20 mouse cellular contexts compared by ENCODE assay signal in genomic region chr3:105569310-105569752, GRCm38 (mm10).
DNase-seq lines count a peak whose midpoint lies in the region; ATAC-seq and TF ChIP-seq lines count a peak whose summit lies in the region.
"Had no signal": no experiment of that assay in that cellular context is flagged by ENCODE, and none has a peak within 500 bp of the region (broad histone marks: within the 10 kb centered on the region; RNA-seq: fewer than 3 reads in every experiment).

No protein-coding gene starts in this region.

- WGBS in forebrain, embryonic 16.5 days: 6% methylated on average over 6 of the region's 6 CpGs
- 19% methylated on average over 6 of the region's 6 CpGs for WGBS in hindbrain, postnatal 0 days
- 26% methylated on average over 6 of the region's 6 CpGs for WGBS in neural tube, embryonic 15.5 days
- WGBS in lung, adult 2 months: 57% methylated on average over 6 of the region's 6 CpGs

- peak; percentile 56 for DNase-seq in left cerebral cortex, postnatal 4 days
- DNase-seq in left cerebral cortex, postnatal 10 days (ENCODE audit: extremely low spot score in 1 of 2, low spot score in 2 of 2): no peak
- DNase-seq in hindbrain, postnatal 0 days (ENCODE audit: low spot score): no peak
- no peak for DNase-seq in yolk sac, embryonic 10.5 days (ENCODE audit: low spot score)
- DNase-seq in lung, adult 2 months: no peak
- DNase-seq: cerebellum, adult 11-12 months; gastrocnemius, postnatal 10 days; heart, postnatal 36 days; kidney, adult 18-20 months; kidney, postnatal 4 days; layer of hippocampus, postnatal 36 days; liver, embryonic 13.5 days; spleen, adult 18-20 months; thymus, postnatal 14 days had no signal

- peaks cover 52% of the 10 kb centered on the region for H3K4me1 ChIP-seq in forebrain, embryonic 16.5 days (replicated peaks; ENCODE audit: control insufficient read depth, insufficient read depth, low read length)
- peaks cover 34% of the 10 kb centered on the region for H3K4me1 ChIP-seq in hindbrain, postnatal 0 days (ENCODE audit: insufficient read depth, low read length)
- H3K4me1 ChIP-seq in neural tube, embryonic 15.5 days: peaks cover 52% of the 10 kb centered on the region
- H3K4me1 ChIP-seq in lung, adult 2 months (ENCODE audit: control insufficient read depth, insufficient read depth, low read length): no peaks in the 10 kb centered on the region
- H3K4me1 ChIP-seq: embryonic facial prominence, embryonic 13.5 days; limb, embryonic 10.5 days; liver, embryonic 13.5 days; stomach, embryonic 15.5 days had no signal

- no peaks in the 10 kb centered on the region for H3K27me3 ChIP-seq in forebrain, embryonic 16.5 days (replicated peaks; ENCODE audit: control insufficient read depth, insufficient read depth, low read length)
- no peaks in the 10 kb centered on the region for H3K27me3 ChIP-seq in hindbrain, postnatal 0 days (ENCODE audit: insufficient read depth, low read length)
- H3K27me3 ChIP-seq in neural tube, embryonic 15.5 days (replicated peaks): no peaks in the 10 kb centered on the region
- H3K27me3 ChIP-seq: embryonic facial prominence, embryonic 13.5 days; liver, embryonic 13.5 days; stomach, embryonic 15.5 days had no signal

- no peaks in the 10 kb centered on the region for H3K36me3 ChIP-seq in forebrain, embryonic 16.5 days (ENCODE audit: control insufficient read depth, insufficient read depth)
- H3K36me3 ChIP-seq in hindbrain, postnatal 0 days (ENCODE audit: insufficient read depth, low read length): no peaks in the 10 kb centered on the region
- H3K36me3 ChIP-seq in neural tube, embryonic 15.5 days: no peaks in the 10 kb centered on the region
- H3K36me3 ChIP-seq: embryonic facial prominence, embryonic 13.5 days; limb, embryonic 10.5 days; liver, embryonic 13.5 days; stomach, embryonic 15.5 days had no signal

- no peak overlapping the region; the same call in 1 of the 2 replicates for H3K4me2 ChIP-seq in forebrain, embryonic 16.5 days (ENCODE audit: low read length)
- no peak overlapping the region for H3K4me2 ChIP-seq in hindbrain, postnatal 0 days (ENCODE audit: low read depth, low read length)
- no peak overlapping the region for H3K4me2 ChIP-seq in neural tube, embryonic 15.5 days
- H3K4me2 ChIP-seq: embryonic facial prominence, embryonic 13.5 days; liver, embryonic 13.5 days; stomach, embryonic 15.5 days had no signal

- no peak for TF ChIP-seq CTCF in hindbrain, postnatal 0 days (IDR thresholded peaks at IDR 0.05; ENCODE audit: low read depth)
- TF ChIP-seq CTCF in lung, adult 2 months (IDR thresholded peaks at IDR 0.05; ENCODE audit: insufficient read depth, low read length): no peak

- no peak for TF ChIP-seq POLR2A in lung, adult 2 months (IDR thresholded peaks at IDR 0.05; ENCODE audit: borderline replicate concordance, extremely low read depth, low read depth, low read length)

- H3K9ac ChIP-seq in forebrain, embryonic 16.5 days (replicated peaks; ENCODE audit: low read depth, low read length): no peak overlapping the region
- H3K9ac ChIP-seq in hindbrain, postnatal 0 days (replicated peaks; ENCODE audit: low read length): no peak overlapping the region
- H3K9ac ChIP-seq in neural tube, embryonic 15.5 days (replicated peaks): no peak overlapping the region
- H3K9ac ChIP-seq: embryonic facial prominence, embryonic 13.5 days; liver, embryonic 13.5 days; stomach, embryonic 15.5 days had no signal

- peak overlapping the region; percentile 61 for H3K27ac ChIP-seq in forebrain, embryonic 16.5 days (ENCODE audit: low read length)
- H3K27ac ChIP-seq in hindbrain, postnatal 0 days: 0 out of 2 replicates have a peak overlapping the region, but pooled peaks have one; percentile 3
- H3K27ac ChIP-seq in neural tube, embryonic 15.5 days (replicated peaks): peak overlapping the region; percentile 34
- H3K27ac ChIP-seq: embryonic facial prominence, embryonic 13.5 days; limb, embryonic 10.5 days; liver, embryonic 13.5 days; stomach, embryonic 15.5 days had no signal

- H3K4me3 ChIP-seq in forebrain, embryonic 16.5 days (replicated peaks; ENCODE audit: low read length): no peak overlapping the region
- H3K4me3 ChIP-seq in hindbrain, postnatal 0 days (ENCODE audit: low read length): no peak overlapping the region
- no peak overlapping the region for H3K4me3 ChIP-seq in neural tube, embryonic 15.5 days (replicated peaks)
- no peak overlapping the region for H3K4me3 ChIP-seq in lung, adult 2 months (replicated peaks; ENCODE audit: extremely low read depth, low read depth, low read length)
- H3K4me3 ChIP-seq: embryonic facial prominence, embryonic 13.5 days; limb, embryonic 10.5 days; liver, embryonic 13.5 days; stomach, embryonic 15.5 days had no signal

- H3K9me3 ChIP-seq in forebrain, embryonic 16.5 days (ENCODE audit: control insufficient read depth, low read length): no peaks in the 10 kb centered on the region
- H3K9me3 ChIP-seq in hindbrain, postnatal 0 days (ENCODE audit: low read length): no peaks in the 10 kb centered on the region
- no peaks in the 10 kb centered on the region for H3K9me3 ChIP-seq in neural tube, embryonic 15.5 days (replicated peaks)
- H3K9me3 ChIP-seq: embryonic facial prominence, embryonic 13.5 days; limb, embryonic 10.5 days; liver, embryonic 13.5 days; stomach, embryonic 15.5 days had no signal

- intact Hi-C loops in left cerebral cortex, postnatal 4 days (cut with DNase I): no loop called here
- intact Hi-C loops in left cerebral cortex, postnatal 10 days (cut with DNase I): no loop called here

- ATAC-seq in forebrain, embryonic 16.5 days: peak; percentile 61
- no peak for ATAC-seq in hindbrain, postnatal 0 days
- ATAC-seq in neural tube, embryonic 15.5 days (ENCODE audit: low FRiP score): peak; percentile 51
- ATAC-seq: lung, postnatal 0 days had no signal

Comparison
In these comparisons a context has a peak if more than half of its experiments do, and no peak if none do; other contexts are left out.
1. H3K27ac ChIP-seq: peak in every context shown above with its lines; median percentile 61 in forebrain, embryonic 16.5 days; 34 in neural tube, embryonic 15.5 days; 3 in hindbrain, postnatal 0 days.